Mouse (Mus musculus) erythroblast, embryonic 14.5 days (primary cell): ENCODE measurements around the gene Chchd6.

Source experiments
- GATA1 ChIP-seq: IDR thresholded peaks from 2 replicates; pipeline ENCODE4 v1.6.1; 2012; ENCODE audit warnings: low read length, inconsistent platforms, mixed read lengths
- TAL1 ChIP-seq: IDR thresholded peaks from 3 replicates; pipeline ENCODE4 v1.6.1; 2012; ENCODE audit warnings: low read length, inconsistent platforms, mixed read lengths

DNA sequence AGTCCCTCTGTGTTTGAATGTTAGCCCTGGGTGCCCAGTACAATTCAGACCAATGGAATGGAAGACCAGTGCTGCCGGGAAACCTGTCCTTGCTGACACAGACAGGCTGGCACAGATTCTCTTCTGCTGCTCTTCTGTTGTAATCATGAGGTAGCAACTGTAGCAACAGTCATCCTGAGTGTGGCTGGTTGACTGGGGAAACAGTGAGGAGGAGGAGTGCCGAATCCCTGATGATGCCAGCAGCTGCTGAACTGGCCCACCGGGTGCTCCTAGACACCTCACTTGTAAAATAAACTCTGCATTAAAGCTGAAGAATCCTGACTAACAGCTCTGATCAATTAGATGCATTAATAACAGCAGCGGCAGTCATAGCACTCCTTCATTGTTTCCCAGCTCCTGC, 28.7 kb downstream of the Chchd6 start:
- TF ChIP-seq GATA1 (no peak), TAL1 (no peak)
